Mouse (Mus musculus) retina, postnatal 7 days (tissue): ENCODE data around the gene Samsn1.

ENCODE experiments used
- DNase-seq: peaks from one replicate; pipeline ENCODE4 v3.0.0-alpha.2; 2012; ENCODE audit warnings: low read depth, low spot score

Gene Samsn1

GRCm38 (mm10) chr16:75961036-75961435 lies 61.0 kb downstream of the Samsn1 start:
- DNase-seq, result no peak

DNA sequence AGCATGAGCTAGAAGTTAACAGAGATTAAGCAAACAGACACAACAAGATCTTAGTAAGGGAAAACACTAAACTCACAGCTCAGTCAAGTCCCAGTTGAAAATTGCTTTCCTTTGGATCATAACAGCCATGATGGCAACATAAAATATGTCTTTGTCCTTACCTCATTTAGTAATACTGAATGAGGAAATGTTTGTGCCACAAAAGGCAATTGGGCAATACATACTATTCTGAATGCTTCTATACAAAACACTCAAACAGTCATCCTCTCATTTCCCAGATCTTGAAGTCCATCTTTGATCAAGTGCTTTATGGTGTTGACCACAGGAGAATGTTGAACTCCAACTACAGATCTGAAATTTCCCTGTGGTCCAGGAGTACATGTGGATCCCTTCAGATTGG lies 88.7 kb downstream of the Samsn1 start:
- no peak for DNase-seq

GRCm38 (mm10) chr16:75930222-75930553 lies 91.9 kb downstream of the Samsn1 start:
- no peak for DNase-seq

GRCm38 (mm10) chr16:75929536-75930221 lies 92.4 kb downstream of the Samsn1 start:
- peak; percentile 0 for DNase-seq

DNA sequence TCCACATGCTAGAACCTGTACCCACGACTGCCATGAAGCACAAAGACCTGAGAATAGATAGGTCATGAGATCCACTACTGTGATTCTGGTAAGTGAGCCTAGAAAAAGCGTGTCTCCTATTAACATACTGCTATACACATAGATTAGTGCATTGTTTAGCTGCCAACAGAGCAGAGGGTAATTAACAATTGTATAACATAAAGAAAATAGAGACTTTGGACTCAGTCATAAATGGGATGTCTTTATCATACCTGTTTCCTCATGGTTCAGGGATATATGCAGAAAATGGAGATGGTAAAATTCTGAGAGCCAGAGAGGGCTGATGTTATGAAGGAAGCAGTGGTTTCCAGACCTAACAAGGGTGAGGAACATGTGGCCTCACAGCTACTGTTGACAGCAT lies 95.6 kb downstream of the Samsn1 start:
- DNase-seq, result no peak

DNA sequence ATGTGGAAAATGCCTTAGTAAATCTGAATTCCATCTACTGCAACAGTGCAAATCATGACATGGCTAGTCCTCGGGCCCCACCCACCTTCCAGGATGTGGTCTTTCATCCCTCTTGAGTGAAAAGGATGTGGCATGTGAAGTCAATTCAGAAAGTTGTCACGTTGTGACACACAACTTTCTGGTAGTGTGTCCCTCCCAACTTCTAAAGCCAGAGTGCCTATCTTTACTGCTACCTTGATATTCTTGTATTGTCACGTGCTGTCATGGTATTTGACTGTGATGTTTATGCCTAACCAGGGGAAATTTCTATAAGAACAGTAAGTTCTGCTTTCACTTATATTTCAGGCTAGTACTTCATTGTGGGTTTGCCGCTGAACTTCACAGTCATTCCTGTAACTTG lies 101.2 kb downstream of the Samsn1 start:
- DNase-seq, result no peak

DNA sequence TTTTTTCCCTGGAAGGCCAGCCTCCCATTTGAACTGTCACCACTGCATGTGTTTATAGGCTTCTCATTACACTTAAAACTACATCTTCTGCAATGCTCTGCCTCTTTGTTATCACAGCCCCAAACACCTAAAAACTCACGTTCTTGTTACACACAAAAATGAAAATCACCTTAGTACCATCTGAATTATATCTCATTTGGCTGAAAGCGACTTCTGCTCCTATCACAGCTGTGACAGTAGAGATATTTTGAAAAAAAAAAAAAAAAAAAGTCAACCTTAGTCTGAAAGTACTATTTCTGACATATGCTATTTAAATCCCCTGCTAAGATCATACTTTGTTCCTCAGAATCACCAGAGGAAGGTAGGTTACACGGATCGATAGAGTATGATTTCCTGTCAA lies 102.8 kb downstream of the Samsn1 start:
- DNase-seq, result no peak

GRCm38 (mm10) chr16:75917712-75918111 lies 104.4 kb downstream of the Samsn1 start:
- no peak for DNase-seq

- DNase-seq, result no peak
Measured at GRCm38 (mm10) chr16:75912051-75912450, 110.0 kb downstream of the Samsn1 start.

GRCm38 (mm10) chr16:75908635-75909494 lies 113.2 kb downstream of the Samsn1 start:
- DNase-seq, result no peak

DNA sequence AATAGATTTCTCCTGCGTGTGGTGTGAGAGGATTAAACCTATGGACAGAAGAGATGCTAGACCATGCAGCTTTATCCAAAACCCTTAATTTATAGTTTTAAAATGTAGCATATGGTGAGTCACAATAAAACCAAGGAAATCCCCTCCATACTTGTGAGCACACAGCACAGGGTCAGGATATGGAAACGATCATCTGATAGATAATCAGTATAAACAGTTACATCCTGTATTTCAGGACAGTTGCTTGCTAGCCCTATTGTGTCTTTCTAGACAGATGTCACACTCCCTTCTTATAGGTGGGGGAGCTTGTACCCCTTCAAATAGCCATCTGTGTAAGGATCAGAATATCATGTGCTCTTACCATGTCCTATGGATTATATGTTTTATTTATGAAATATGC lies 115.3 kb downstream of the Samsn1 start:
- no peak for DNase-seq

DNA sequence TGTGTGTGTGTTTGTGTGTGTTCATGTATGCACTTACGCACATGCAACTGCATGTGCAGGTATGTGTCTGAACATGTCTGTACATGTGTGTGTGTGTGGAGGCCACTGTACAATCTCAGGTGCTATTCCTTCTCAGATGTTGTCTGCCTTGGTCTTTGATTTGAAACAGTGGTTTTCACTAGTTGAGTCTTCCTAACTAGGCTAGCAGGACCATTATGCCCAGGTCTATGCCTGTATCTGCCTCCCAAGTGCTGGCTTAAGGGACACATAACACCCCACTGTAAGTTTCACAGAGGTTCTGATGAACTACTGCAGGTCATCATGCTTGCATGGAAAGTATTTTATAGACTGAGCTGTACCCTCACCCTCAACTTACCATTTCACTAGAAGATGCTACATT lies 115.8 kb downstream of the Samsn1 start:
- DNase-seq, result no peak

- no peak for DNase-seq
Measured at GRCm38 (mm10) chr16:75905324-75905723, 116.8 kb downstream of the Samsn1 start.

- no peak for DNase-seq
Measured at GRCm38 (mm10) chr16:75904072-75904471, 118.0 kb downstream of the Samsn1 start.

DNA sequence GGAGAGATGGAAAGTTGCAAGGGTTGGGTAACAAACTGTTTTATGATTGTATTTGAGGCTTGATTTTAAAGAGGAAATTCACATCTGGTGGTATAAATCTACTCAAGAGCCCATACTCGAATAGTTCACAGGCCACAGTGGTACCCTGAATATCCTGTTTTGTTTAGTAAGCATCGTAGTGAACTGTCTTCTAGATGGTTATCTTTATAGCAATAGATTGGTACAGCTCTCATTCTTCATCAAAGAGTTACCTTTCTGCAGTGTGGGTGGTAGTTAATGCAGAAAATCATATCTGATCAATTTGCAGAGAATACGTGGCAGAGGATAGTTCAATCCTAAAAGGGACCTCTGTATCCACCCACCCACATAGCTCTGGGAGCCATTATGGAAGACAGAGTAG lies 119.1 kb downstream of the Samsn1 start:
- no peak for DNase-seq

DNA sequence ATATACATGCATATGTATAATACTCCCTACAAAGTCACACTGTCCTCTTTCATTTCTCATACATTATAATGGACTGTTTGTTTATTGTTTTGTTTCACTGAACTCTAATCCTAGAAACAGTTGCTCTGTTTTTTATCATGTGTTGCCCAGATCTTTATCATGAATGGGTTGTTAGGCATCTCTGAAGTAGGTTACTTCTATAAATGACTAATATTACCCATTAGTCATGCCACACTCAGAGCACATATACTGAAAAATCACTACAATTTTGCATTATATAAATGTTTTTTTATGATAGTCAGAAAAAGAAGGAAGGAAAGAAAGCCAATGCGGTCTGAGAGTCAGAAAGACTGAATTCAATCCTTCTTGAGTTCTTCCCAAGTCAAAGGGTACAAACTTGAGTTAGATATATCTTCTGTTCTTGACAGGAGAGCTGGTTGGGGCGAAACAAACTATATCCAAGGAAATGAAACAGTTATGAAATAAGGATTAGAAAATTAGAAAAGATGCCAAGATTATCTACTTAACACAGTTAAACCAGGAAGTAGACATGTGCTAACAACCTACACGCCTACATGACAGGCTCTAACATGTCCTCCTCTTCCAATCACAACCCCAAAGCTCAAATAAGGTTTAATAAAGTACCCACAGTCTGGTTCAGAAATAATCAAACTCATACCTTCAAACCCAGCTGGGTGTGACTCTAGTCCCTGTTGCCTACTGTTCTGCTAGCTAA lies 122.0 kb downstream of the Samsn1 start:
- no peak for DNase-seq

GRCm38 (mm10) chr16:75897828-75898367 lies 124.2 kb downstream of the Samsn1 start:
- no peak for DNase-seq

DNA sequence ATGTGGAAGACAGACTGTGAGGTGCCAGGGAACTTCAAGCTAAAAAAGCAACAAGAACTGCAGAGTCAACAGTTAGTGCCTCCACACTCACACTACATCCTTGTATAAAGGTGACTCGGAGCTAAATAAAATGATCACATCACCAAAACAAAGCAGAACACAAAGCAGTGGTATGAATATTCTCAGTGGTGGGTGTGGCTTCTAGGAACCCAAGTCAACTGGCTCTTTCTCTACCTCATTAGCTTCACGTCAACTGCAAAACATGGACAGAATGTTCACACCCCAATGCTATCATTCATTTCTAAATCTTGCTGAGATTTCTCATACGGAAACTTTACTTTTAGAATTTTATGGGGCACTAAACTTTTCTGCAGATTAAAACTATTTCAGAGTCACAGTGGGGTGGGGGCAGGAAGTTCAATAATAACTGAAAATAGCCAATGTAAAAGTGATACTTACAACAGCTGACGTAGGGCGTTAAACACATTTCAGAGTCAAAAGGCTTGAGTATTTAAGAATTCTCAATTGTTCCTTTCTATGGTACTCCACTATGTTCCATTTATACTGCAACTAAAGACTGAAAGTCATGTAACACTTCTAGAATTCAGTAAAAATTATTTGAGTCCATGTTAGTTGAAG lies 127.7 kb downstream of the Samsn1 start:
- no peak for DNase-seq

- no peak for DNase-seq
Measured at GRCm38 (mm10) chr16:75893470-75893869, 128.6 kb downstream of the Samsn1 start.

- DNase-seq, result no peak
Measured at GRCm38 (mm10) chr16:75889081-75889646, 132.9 kb downstream of the Samsn1 start.

DNA sequence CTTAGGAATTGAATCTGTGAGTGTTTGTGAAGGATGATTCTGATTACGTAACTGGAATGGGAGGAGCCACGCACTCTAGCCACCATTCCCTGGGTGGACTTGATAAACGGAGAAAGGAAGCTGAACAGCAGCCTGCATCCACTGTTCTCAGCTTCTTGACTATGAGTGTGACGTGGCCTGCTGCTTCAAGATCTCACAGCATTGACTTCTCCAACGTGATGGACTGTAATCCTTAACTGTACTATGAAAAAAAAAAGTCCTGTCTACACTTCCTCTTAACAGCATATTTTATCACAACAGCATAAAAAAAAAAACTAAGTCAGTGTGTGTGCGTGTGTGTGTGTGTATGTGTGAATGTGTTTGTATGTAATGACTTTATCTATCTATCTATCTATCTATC lies 134.9 kb downstream of the Samsn1 start:
- DNase-seq, result no peak
